Mouse (Mus musculus): ENCODE data around the gene Ampd2. TPM values are rescaled to one million over a fixed set of nuclear protein-coding genes. Genes with fewer than 3 reads are reported as not detected.

Gene Ampd2
- polyA plus RNA-seq, 1 experiment: 135 TPM

GRCm38 (mm10) chr3:108094976-108095760, 8.7 kb upstream of the Ampd2 start:
- Histone ChIP-seq H3K4me1 (ENCODE audit: control insufficient read depth, insufficient read depth, low read length) (no peaks in the 10 kb centered on the region), H3K4me3 (replicated peaks; ENCODE audit: insufficient read depth, low read depth, low read length) (no peak overlapping the region), H3K27ac (ENCODE audit: insufficient read depth, low read length) (no peak overlapping the region), H3K27me3 (ENCODE audit: control insufficient read depth, insufficient read depth, low read length) (no peaks in the 10 kb centered on the region)
- WGBS: 94% methylated on average over 12 of the region's 12 CpGs
- TF ChIP-seq CTCF (IDR thresholded peaks at IDR 0.05; ENCODE audit: borderline replicate concordance, insufficient read depth, low read depth, low read length) (no peak), POLR2A (IDR thresholded peaks at IDR 0.05; ENCODE audit: borderline replicate concordance, insufficient read depth, low read length) (no peak)
- DNase-seq: no peak

- WGBS: 92% methylated on average over 1 of the region's 1 CpGs
- H3K27me3 ChIP-seq (ENCODE audit: control insufficient read depth, insufficient read depth, low read length): no peaks in the 10 kb centered on the region
- TF ChIP-seq POLR2A (IDR thresholded peaks at IDR 0.05; ENCODE audit: borderline replicate concordance, insufficient read depth, low read length): no peak
- TF ChIP-seq CTCF (IDR thresholded peaks at IDR 0.05; ENCODE audit: borderline replicate concordance, insufficient read depth, low read depth, low read length): no peak
- no peaks in the 10 kb centered on the region for H3K4me1 ChIP-seq (ENCODE audit: control insufficient read depth, insufficient read depth, low read length)
- DNase-seq: no peak
- H3K27ac ChIP-seq (ENCODE audit: insufficient read depth, low read length): no peak overlapping the region
- H3K4me3 ChIP-seq (replicated peaks; ENCODE audit: insufficient read depth, low read depth, low read length): no peak overlapping the region
Observed at GRCm38 (mm10) chr3:108094146-108094545, 7.7 kb upstream of the Ampd2 start.

GRCm38 (mm10) chr3:108093306-108093705, 6.9 kb upstream of the Ampd2 start:
- no peak overlapping the region for H3K27ac ChIP-seq (ENCODE audit: insufficient read depth, low read length)
- H3K4me3 ChIP-seq (replicated peaks; ENCODE audit: insufficient read depth, low read depth, low read length): no peak overlapping the region
- TF ChIP-seq CTCF (IDR thresholded peaks at IDR 0.05; ENCODE audit: borderline replicate concordance, insufficient read depth, low read depth, low read length) (no peak), POLR2A (IDR thresholded peaks at IDR 0.05; ENCODE audit: borderline replicate concordance, insufficient read depth, low read length) (no peak)
- H3K27me3 ChIP-seq (ENCODE audit: control insufficient read depth, insufficient read depth, low read length): no peaks in the 10 kb centered on the region
- no peaks in the 10 kb centered on the region for H3K4me1 ChIP-seq (ENCODE audit: control insufficient read depth, insufficient read depth, low read length)
- no peak for DNase-seq
- WGBS: 37% methylated on average over 6 of the region's 6 CpGs

GRCm38 (mm10) chr3:108092536-108093115, 6.2 kb upstream of the Ampd2 start, which contains the start of gene Gnat2:
Gnat2 (plus strand) TSS chr3:108092789.
- no peaks in the 10 kb centered on the region for H3K27me3 ChIP-seq (ENCODE audit: control insufficient read depth, insufficient read depth, low read length)
- WGBS: 79% methylated on average over 15 of the region's 15 CpGs
- no peak within 1 kb of the TSS for H3K27ac ChIP-seq (ENCODE audit: insufficient read depth, low read length)
- H3K4me3 ChIP-seq (replicated peaks; ENCODE audit: insufficient read depth, low read depth, low read length): no peak within 1 kb of the TSS
- no peak for DNase-seq
- TF ChIP-seq POLR2A (IDR thresholded peaks at IDR 0.05; ENCODE audit: borderline replicate concordance, insufficient read depth, low read length) (no peak), CTCF (IDR thresholded peaks at IDR 0.05; ENCODE audit: borderline replicate concordance, insufficient read depth, low read depth, low read length) (no peak)
- no peaks in the 10 kb centered on the region for H3K4me1 ChIP-seq (ENCODE audit: control insufficient read depth, insufficient read depth, low read length)

GRCm38 (mm10) chr3:108092030-108092429, 5.6 kb upstream of the Ampd2 start:
- Histone ChIP-seq H3K27ac (ENCODE audit: insufficient read depth, low read length) (no peak overlapping the region), H3K4me1 (ENCODE audit: control insufficient read depth, insufficient read depth, low read length) (no peaks in the 10 kb centered on the region), H3K4me3 (replicated peaks; ENCODE audit: insufficient read depth, low read depth, low read length) (no peak overlapping the region), H3K27me3 (ENCODE audit: control insufficient read depth, insufficient read depth, low read length) (no peaks in the 10 kb centered on the region)
- WGBS: 75% methylated on average over 6 of the region's 6 CpGs
- TF ChIP-seq POLR2A (IDR thresholded peaks at IDR 0.05; ENCODE audit: borderline replicate concordance, insufficient read depth, low read length) (no peak), CTCF (IDR thresholded peaks at IDR 0.05; ENCODE audit: borderline replicate concordance, insufficient read depth, low read depth, low read length) (no peak)
- no peak for DNase-seq

- TF ChIP-seq CTCF (IDR thresholded peaks at IDR 0.05; ENCODE audit: borderline replicate concordance, insufficient read depth, low read depth, low read length): no peak
- no peak for TF ChIP-seq POLR2A (IDR thresholded peaks at IDR 0.05; ENCODE audit: borderline replicate concordance, insufficient read depth, low read length)
- Histone ChIP-seq H3K4me3 (replicated peaks; ENCODE audit: insufficient read depth, low read depth, low read length) (no peak overlapping the region), H3K27ac (ENCODE audit: insufficient read depth, low read length) (no peak overlapping the region), H3K27me3 (ENCODE audit: control insufficient read depth, insufficient read depth, low read length) (no peaks in the 10 kb centered on the region), H3K4me1 (ENCODE audit: control insufficient read depth, insufficient read depth, low read length) (no peaks in the 10 kb centered on the region)
- DNase-seq: no peak
- WGBS: 85% methylated on average over 2 of the region's 2 CpGs
Observed at GRCm38 (mm10) chr3:108090561-108090960, 4.1 kb upstream of the Ampd2 start.

- Histone ChIP-seq H3K27me3 (ENCODE audit: control insufficient read depth, insufficient read depth, low read length) (no peaks in the 10 kb centered on the region), H3K4me3 (replicated peaks; ENCODE audit: insufficient read depth, low read depth, low read length) (no peak overlapping the region), H3K4me1 (ENCODE audit: control insufficient read depth, insufficient read depth, low read length) (no peaks in the 10 kb centered on the region), H3K27ac (ENCODE audit: insufficient read depth, low read length) (no peak overlapping the region)
- no peak for TF ChIP-seq CTCF (IDR thresholded peaks at IDR 0.05; ENCODE audit: borderline replicate concordance, insufficient read depth, low read depth, low read length)
- no peak for TF ChIP-seq POLR2A (IDR thresholded peaks at IDR 0.05; ENCODE audit: borderline replicate concordance, insufficient read depth, low read length)
- no peak for DNase-seq
- WGBS: 45% methylated on average over 2 of the region's 2 CpGs
Observed at GRCm38 (mm10) chr3:108089916-108090315, 3.5 kb upstream of the Ampd2 start.

GRCm38 (mm10) chr3:108088842-108089380, 2.5 kb upstream of the Ampd2 start:
- H3K4me1 ChIP-seq (ENCODE audit: control insufficient read depth, insufficient read depth, low read length): peaks cover 2% of the 10 kb centered on the region
- no peak for TF ChIP-seq POLR2A (IDR thresholded peaks at IDR 0.05; ENCODE audit: borderline replicate concordance, insufficient read depth, low read length)
- no peak for TF ChIP-seq CTCF (IDR thresholded peaks at IDR 0.05; ENCODE audit: borderline replicate concordance, insufficient read depth, low read depth, low read length)
- 49% methylated on average over 5 of the region's 5 CpGs for WGBS
- H3K4me3 ChIP-seq (replicated peaks; ENCODE audit: insufficient read depth, low read depth, low read length): no peak overlapping the region
- no peak for DNase-seq
- no peaks in the 10 kb centered on the region for H3K27me3 ChIP-seq (ENCODE audit: control insufficient read depth, insufficient read depth, low read length)
- H3K27ac ChIP-seq (ENCODE audit: insufficient read depth, low read length): no peak overlapping the region

All from cerebellum, adult 2 months (tissue).